Mouse (Mus musculus) kidney, postnatal 25 days (tissue): ENCODE measurements around the gene Aim2.
"Not testable (repeated sequence)": the region's sequence is repeated elsewhere in the genome, so short reads cannot be mapped to it uniquely, and the experiment has no call there.

Experiments used
- DNase-seq, 2 experiments: peaks; one replicate each; pipeline ENCODE4 v3.0.0; 2021; ENCODE audit warnings: mixed read lengths in 2 of 2

Gene Aim2

DNA sequence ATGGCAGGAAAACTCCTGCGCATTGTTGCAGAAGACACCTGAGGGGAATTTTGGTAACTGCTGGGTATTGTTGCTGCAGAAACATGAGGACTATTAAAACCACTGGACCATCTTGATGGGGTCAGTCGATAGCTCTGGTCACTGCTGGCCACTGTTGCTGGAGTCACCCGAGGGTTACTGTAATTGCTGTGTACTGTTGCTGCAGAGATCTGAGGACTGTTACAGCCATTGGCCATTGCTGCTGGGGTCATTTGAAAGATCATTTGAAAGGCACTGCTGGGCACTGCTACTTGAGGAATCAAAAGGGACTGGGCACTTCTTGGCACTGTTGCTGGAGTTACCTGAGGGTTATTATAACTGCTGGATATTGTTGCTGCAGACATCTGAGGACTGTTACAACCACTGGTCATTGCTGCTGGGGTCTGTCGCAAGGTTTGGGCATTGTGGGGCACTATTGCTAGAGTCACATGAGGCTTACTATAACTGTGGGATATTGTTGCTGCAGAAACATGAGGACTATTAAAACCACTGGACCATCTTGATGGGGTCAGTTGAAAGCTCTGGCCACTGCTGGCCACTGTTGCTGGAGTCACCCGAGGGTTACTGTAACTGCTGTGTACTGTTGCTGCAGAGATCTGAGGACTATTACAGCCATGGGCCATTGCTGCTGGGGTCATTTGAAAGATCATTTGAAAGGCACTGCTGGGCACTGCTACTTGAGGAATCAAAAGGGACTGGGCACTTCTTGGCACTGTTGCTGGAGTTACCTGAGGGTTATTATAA is 129.9 kb downstream of the Aim2 start:
- DNase-seq: not testable (repeated sequence)

DNA sequence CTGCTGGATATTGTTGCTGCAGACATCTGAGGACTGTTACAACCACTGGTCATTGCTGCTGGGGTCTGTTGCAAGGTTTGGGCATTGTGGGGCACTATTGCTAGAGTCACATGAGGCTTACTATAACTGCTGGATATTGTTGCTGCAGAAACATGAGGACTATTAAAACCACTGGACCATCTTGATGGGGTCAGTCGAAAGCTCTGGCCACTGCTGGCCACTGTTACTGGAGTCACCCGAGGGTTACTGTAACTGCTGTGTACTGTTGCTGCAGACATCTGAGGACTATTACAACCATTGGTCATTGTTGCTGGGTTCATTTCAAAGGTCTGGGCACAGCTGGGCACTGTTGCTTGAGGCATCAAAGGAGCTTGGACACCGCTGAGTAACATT is 130.5 kb downstream of the Aim2 start:
- DNase-seq: not testable (repeated sequence)

- DNase-seq: not testable (repeated sequence)
These were observed 140.3 kb downstream of the Aim2 start, which contains the start of gene Ifi206 for GRCm38 (mm10) chr1:173490812-173491480. TSS of gene Ifi206 (minus strand) at chr1:173491041.

GRCm38 (mm10) chr1:173491483-173491882 is 140.8 kb downstream of the Aim2 start:
- DNase-seq: not testable (repeated sequence)

DNA sequence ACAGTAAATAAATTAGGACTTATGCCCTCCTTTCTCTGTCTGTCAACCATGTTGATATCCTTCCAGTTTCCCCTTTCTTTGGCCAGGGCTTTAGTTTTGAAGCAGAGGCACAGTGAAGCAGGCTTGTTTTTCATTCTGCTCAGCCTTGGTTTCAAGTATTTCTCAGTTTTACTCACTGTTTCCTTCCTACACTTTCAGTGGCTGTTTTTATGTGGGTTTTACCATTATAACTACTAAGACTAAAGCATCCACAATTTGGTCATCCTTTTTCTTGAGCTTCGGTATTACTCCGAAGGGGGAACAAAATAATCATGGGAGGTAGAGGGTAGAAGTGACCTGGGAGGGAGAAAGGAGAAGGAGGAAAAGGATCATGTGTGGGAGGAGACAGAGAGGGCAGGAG is 159.9 kb downstream of the Aim2 start:
- not testable (repeated sequence) for DNase-seq
